Mouse (Mus musculus): ENCODE measurements around the gene Ctxn1.

DNA sequence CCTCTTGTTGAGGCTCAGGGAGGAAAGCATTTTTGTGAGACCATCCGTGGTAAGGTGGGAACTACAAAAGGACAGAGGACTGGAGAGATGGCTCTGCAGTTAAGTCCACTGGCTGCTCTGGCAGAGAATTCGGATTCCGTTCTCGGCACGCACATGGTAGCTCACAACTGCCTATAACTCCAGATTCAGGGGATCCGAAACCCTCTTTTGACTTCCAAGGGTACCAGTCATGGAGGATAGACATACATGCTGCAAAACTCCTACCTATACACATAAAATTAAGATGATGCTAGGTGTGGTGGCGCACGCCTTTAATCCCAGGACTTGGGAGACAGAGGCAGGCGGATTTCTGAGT lies 17.0 kb upstream of the Ctxn1 start:
- TF ChIP-seq GATA1 (IDR thresholded peaks at IDR 0.05; ENCODE audit: low read length) (no peak), TAL1 (IDR thresholded peaks at IDR 0.05; ENCODE audit: low read length) (no peak)

All from erythroblast, embryonic 14.5 days (primary cell).